Mouse (Mus musculus) heart, embryonic 13.5 days (tissue): Measurements from ENCODE around the gene Traf2. TPM values are rescaled to one million over a fixed set of nuclear protein-coding genes. Genes with fewer than 3 reads are reported as not detected.

ENCODE experiments used
- ATAC-seq: fragments of 200-750 bp; cut with Nextera tagmentation; 2 replicates; pipeline ENCODE4 v1.8.0; 2017; ENCODE audit warnings: moderate TSS enrichment; ENCODE audit not compliant: insufficient number of reproducible peaks, low FRiP score, low TSS enrichment; ENCODE audit errors: extremely low read depth
- H3K27ac ChIP-seq: fragments of 300-500 bp; sonication (generic); replicated peaks from 2 replicates; pipeline ENCODE4 v1.5.1; 2015; ENCODE audit warnings: moderate library complexity, mild to moderate bottlenecking, inconsistent platforms
- H3K27me3 ChIP-seq: fragments of 300-500 bp; sonication (generic); replicated peaks from 2 replicates; pipeline ENCODE4 v1.6.1; 2015; ENCODE audit warnings: mild to moderate bottlenecking, inconsistent platforms
- H3K36me3 ChIP-seq: fragments of 300-500 bp; sonication (generic); 2 replicates; pipeline ENCODE4 v1.6.1; 2015; ENCODE audit warnings: mild to moderate bottlenecking, inconsistent platforms
- H3K4me1 ChIP-seq: fragments of 300-500 bp; sonication (generic); 2 replicates; pipeline ENCODE4 v1.6.1; 2015; ENCODE audit warnings: inconsistent platforms
- H3K4me2 ChIP-seq: fragments of 300-500 bp; sonication (generic); 2 replicates; pipeline ENCODE4 v1.6.1; 2015; ENCODE audit warnings: inconsistent platforms, mild to moderate bottlenecking, moderate library complexity
- H3K4me3 ChIP-seq: fragments of 300-500 bp; sonication (generic); 2 replicates; pipeline ENCODE4 v1.5.1; 2015; ENCODE audit warnings: moderate library complexity, mild to moderate bottlenecking, inconsistent platforms
- H3K9ac ChIP-seq: fragments of 300-500 bp; sonication (generic); 2 replicates; pipeline ENCODE4 v1.6.1; 2015; ENCODE audit warnings: inconsistent platforms, mild to moderate bottlenecking, moderate library complexity
- H3K9me3 ChIP-seq: fragments of 300-500 bp; sonication (generic); 2 replicates; pipeline ENCODE4 v1.6.1; 2016; ENCODE audit warnings: inconsistent platforms
- WGBS: fragments of 180-500 bp; shearing (Covaris S2); methylation state at CpG from one replicate; pipeline ENCODE4 v1.1.7; 2015; ENCODE audit warnings: mixed read lengths; 5-methylcytosine and 5-hydroxymethylcytosine counted together
- polyA plus RNA-seq: library from polyadenylated mRNA; unstranded; fragments of >200 nt; fragmentation: Nextera tagmentation; extraction: Ambion mirVana; gene quantifications from 2 replicates; pipeline ENCODE4 v1.2.1, GENCODE M21; 2015

Gene Traf2
- polyA plus RNA-seq: 21.0 and 22.9 TPM in 2 replicates

DNA sequence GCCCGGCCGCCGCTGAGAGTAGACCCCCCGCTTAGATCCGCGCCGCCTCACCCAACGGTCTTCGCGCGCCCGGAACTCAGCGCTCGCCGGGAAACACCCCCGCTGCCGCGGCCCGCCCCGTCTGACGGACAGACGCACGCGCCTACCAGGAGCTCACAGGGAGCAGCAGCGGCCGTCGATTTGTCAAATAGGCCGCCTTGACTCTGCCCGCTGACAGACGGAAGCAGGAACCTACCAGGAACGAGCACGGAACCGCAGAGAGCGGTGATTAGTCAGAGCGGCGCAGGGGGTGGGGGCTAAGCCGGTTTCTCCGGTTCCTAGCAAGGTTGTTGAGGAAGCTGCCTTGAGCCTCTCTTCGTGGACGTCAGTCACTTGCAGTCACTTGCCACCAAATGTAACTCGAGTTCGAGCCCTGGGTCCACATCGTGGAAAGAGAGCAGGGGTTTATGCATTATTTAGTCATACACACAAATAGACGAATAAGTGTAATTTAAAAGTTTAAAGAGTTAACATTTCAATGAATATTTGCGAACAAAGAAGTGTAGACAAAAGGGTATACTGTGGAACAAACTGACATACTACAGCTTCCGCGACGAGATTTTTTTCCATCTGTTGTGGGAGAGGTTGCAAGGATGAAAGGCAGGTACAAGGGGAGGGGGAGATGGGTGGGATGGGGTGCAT, at the start of gene Traf2:
TSS of gene Traf2 (minus strand) at position 130 of the 681 bp plus-strand sequence.
- peak; percentile 99 for ATAC-seq
- WGBS: 3% methylated on average over 46 of the region's 48 CpGs
- H3K27me3 ChIP-seq: no peaks in the 10 kb centered on the region; the same call in 1 of the 2 replicates
- peak within 1 kb of the TSS; percentile 88 for H3K4me2 ChIP-seq
- H3K36me3 ChIP-seq: peaks cover 10% of the 10 kb centered on the region; the same call in 1 of the 2 replicates
- peak within 1 kb of the TSS; percentile 79 for H3K27ac ChIP-seq
- no peaks in the 10 kb centered on the region for H3K9me3 ChIP-seq
- peak within 1 kb of the TSS; percentile 93 for H3K9ac ChIP-seq
- H3K4me1 ChIP-seq: peaks cover 19% of the 10 kb centered on the region
- H3K4me3 ChIP-seq: peak within 1 kb of the TSS; percentile 84

DNA sequence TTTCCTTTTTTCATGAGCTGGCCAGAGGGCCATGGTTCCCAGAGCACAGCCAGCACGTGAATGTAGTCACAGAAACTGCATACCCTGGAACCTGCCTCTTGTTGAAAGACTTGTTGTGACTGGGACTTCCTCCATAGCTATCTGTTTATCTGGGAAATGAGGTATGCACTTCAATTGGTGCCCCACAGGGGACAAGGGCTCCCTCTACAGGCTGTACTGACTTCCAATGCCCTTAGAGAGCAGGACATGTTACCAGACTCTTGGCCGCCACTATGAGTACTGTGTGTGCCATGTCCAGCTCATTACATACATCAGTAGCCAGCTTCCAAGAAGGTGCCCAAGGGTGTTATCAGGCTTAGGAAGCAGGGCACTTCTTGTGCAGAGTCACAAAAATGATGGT, 45.1 kb upstream of the Traf2 start:
- ATAC-seq: no peak
- no peak overlapping the region for H3K4me2 ChIP-seq
- peaks cover 96% of the 10 kb centered on the region for H3K36me3 ChIP-seq
- H3K27me3 ChIP-seq: no peaks in the 10 kb centered on the region
- no peaks in the 10 kb centered on the region for H3K9me3 ChIP-seq
- no peak overlapping the region for H3K4me3 ChIP-seq
- H3K9ac ChIP-seq: no peak overlapping the region
- H3K4me1 ChIP-seq: peaks cover 6% of the 10 kb centered on the region
- no peak overlapping the region for H3K27ac ChIP-seq
- WGBS: 92% methylated on average over 2 of the region's 2 CpGs

DNA sequence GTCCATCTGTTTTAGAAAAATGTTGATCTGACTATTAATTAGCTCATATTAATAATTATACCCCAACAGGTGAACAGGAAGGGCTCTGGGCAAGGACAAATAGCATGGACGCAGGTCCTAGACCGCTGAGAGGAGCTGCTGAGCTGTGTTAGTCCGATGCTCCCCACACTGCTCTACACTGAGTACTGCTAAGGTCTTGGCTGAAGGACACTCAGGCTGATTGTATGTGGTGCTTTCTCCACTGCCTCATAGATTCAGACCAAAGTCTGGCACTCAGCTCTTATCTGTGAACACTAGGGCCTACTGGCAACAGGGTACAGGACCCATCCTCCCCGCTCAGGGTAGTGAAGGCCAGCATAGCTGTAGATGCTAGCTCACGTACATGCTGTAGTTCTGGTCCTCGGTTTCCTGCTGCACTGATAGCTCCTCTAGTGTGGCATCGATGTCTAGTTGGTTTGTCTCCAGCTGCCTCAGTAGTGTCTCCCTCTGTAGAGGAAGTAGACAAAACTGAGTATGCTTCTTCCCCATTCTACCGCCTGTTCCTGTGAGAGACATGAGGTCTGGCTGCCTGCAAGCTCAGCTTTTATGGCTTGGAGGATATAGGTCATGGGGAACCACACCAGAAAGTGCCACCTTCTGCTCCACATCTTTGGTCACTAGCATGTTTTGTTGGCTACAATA, 41.6 kb upstream of the Traf2 start:
- H3K27ac ChIP-seq: no peak overlapping the region; the same call in 1 of the 2 replicates

DNA sequence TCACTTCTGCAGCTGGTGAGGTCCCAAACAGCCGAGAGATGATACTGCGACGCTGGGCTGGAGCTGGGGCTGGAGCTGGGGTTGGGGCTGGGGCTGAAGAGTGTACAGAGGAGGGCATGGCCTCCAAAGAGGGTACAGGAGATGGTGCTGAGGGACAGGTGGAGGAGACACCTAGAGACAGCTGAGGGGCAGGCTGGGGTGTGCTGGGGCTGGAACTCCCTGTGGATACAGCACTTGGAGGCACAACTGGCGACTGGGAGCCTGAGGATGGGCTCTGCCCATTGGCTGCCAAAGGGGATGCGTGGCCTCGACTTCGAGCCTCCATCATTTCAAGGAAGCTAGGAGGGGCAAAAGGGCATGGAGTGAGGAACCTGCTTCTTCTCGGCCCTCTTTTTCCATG, 40.5 kb upstream of the Traf2 start:
- 79% methylated on average over 8 of the region's 8 CpGs for WGBS
- peaks cover 96% of the 10 kb centered on the region for H3K36me3 ChIP-seq
- H3K9ac ChIP-seq: no peak overlapping the region; the same call in 1 of the 2 replicates

More for the DNA sequence above, 41.6 kb upstream of the Traf2 start:
- Histone ChIP-seq H3K4me1 (peaks cover 8% of the 10 kb centered on the region), H3K9ac (no peak overlapping the region), H3K36me3 (peaks cover 100% of the 10 kb centered on the region), H3K9me3 (no peaks in the 10 kb centered on the region), H3K4me2 (no peak overlapping the region), H3K4me3 (no peak overlapping the region), H3K27me3 (no peaks in the 10 kb centered on the region)
- ATAC-seq: no peak
- WGBS: 87% methylated on average over 8 of the region's 8 CpGs

DNA sequence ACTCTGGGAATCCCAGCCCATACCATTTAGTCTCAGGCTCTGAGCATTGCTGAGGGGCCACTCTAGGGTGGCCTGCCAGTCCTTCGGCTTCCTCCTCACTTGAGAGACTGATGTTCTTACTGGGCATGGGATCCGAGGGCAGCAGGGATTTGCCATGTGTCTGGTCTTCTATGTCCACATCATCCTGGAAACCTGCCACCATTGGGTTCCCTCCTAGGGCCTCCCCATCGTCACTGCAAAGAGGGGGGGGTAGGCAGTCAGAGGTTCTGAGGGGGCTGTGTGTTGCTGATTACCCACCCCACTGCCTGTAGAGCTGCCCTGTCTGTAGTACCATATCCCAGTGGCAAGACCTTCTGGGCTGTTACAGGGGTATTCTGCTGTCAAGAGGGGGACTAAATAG, 38.9 kb upstream of the Traf2 start:
- Histone ChIP-seq H3K36me3 (peaks cover 79% of the 10 kb centered on the region), H3K9ac (no peak overlapping the region), H3K4me3 (no peak overlapping the region), H3K27ac (no peak overlapping the region), H3K27me3 (peaks cover 8% of the 10 kb centered on the region), H3K9me3 (no peaks in the 10 kb centered on the region), H3K4me2 (no peak overlapping the region), H3K4me1 (peaks cover 34% of the 10 kb centered on the region)
- WGBS: 77% methylated on average over 3 of the region's 3 CpGs
- ATAC-seq: no peak

More for the DNA sequence above, 40.5 kb upstream of the Traf2 start:
- Histone ChIP-seq H3K27ac (no peak overlapping the region), H3K4me3 (no peak overlapping the region), H3K4me1 (peaks cover 18% of the 10 kb centered on the region), H3K27me3 (no peaks in the 10 kb centered on the region), H3K4me2 (no peak overlapping the region), H3K9me3 (no peaks in the 10 kb centered on the region)
- ATAC-seq: no peak

DNA sequence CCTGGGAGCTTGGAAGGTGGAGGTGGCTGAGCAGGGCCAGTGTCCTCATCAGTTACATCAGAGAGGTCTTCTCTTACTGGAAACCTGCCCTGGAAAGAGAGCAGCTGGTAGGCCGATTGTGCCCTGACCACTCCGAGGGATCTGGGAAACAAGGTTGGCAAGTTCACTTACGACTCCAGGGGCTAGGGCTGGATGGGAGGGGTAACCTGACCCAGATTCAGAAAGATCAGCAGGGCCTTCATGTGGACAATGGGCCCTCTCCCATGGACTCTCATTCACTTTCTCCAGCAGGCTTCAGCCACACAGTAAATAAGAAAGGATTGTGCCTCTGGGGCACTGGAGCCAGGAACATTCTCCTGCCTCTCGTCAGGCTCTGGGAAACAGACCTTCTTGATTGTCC, 38.1 kb upstream of the Traf2 start:
- no peak for ATAC-seq
- peaks cover 72% of the 10 kb centered on the region for H3K36me3 ChIP-seq
- H3K4me1 ChIP-seq: peaks cover 36% of the 10 kb centered on the region
- no peak overlapping the region for H3K4me3 ChIP-seq
- no peak overlapping the region for H3K9ac ChIP-seq
- peaks cover 15% of the 10 kb centered on the region for H3K27me3 ChIP-seq
- no peak overlapping the region for H3K4me2 ChIP-seq
- no peak overlapping the region for H3K27ac ChIP-seq
- 85% methylated on average over 4 of the region's 4 CpGs for WGBS
- H3K9me3 ChIP-seq: no peaks in the 10 kb centered on the region

DNA sequence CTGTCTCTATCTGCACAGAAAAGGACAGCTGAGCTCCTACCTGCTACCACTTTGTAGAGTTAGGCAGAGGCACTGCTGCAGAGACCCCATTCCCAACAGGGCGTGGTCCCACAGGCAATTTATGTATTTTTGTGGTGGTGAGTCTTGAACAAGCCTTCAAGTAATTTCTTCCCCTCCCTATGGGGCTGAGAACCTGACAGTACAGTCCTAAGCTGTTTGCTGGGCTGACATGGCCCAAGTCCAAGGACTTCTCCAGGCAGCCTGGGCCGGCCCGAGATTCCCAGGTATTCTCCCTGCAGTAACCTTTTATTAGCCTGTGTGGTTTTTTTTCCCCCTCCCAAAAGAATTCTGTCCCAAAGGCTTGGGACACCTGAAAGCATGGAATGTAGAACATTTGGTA, 37.4 kb upstream of the Traf2 start:
- H3K27me3 ChIP-seq: peaks cover 23% of the 10 kb centered on the region
- H3K4me3 ChIP-seq: no peak overlapping the region
- H3K9ac ChIP-seq: no peak overlapping the region
- no peak overlapping the region for H3K27ac ChIP-seq
- H3K36me3 ChIP-seq: peaks cover 65% of the 10 kb centered on the region
- no peak for ATAC-seq
- no peak overlapping the region for H3K4me2 ChIP-seq
- WGBS: 89% methylated on average over 3 of the region's 3 CpGs
- no peaks in the 10 kb centered on the region for H3K9me3 ChIP-seq
- H3K4me1 ChIP-seq: peaks cover 43% of the 10 kb centered on the region

DNA sequence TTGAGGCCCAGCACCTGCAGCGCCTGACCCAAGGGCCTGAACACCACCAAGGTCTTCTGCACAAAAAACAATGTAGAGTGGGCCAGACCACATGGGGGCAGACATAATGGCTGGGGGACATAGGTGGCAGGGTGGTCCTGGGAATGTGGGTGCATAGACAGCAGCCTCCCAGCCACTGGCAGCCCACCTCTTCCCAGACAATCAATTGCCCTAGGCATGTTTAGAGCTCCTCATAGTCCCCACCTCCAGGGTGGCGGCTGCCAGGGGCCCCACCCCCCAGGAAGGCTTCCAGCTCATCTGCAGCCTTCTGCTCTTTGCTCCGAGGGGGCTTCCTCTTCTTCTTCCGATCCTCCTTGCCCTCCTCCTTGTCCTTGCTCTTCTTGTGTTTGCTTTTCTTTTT, 36.8 kb upstream of the Traf2 start:
- Histone ChIP-seq H3K36me3 (peaks cover 59% of the 10 kb centered on the region), H3K4me1 (peaks cover 49% of the 10 kb centered on the region), H3K4me3 (no peak overlapping the region), H3K27me3 (peaks cover 28% of the 10 kb centered on the region), H3K27ac (no peak overlapping the region), H3K9ac (no peak overlapping the region; the same call in 1 of the 2 replicates), H3K9me3 (no peaks in the 10 kb centered on the region), H3K4me2 (no peak overlapping the region)
- 56% methylated on average over 4 of the region's 4 CpGs for WGBS
- no peak for ATAC-seq

DNA sequence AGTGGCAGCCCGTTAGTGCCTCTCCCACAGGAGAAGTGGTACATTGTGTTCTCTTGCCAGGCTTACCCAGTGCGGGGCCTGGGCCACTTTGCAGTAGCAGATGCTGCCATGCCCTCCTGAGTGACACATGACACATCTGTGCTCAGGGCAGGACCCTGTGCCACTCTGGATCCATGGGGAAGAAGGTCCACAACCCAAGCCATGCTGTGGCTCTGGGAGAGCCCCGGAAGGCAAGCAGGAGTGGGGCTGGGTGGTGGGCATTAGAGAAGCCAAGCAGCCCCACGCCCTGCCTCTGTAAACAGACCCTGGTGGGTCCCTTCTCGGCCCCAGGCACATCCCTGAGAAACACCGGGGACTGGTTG, 36.4 kb upstream of the Traf2 start:
- 85% methylated on average over 6 of the region's 6 CpGs for WGBS
- ATAC-seq: no peak
- peak overlapping the region; percentile 58; the same call in 1 of the 2 replicates for H3K9ac ChIP-seq
- H3K36me3 ChIP-seq: peaks cover 54% of the 10 kb centered on the region
- H3K9me3 ChIP-seq: no peaks in the 10 kb centered on the region
- no peak overlapping the region for H3K27ac ChIP-seq
- H3K4me3 ChIP-seq: no peak overlapping the region
- H3K4me1 ChIP-seq: peaks cover 54% of the 10 kb centered on the region
- H3K27me3 ChIP-seq: peaks cover 33% of the 10 kb centered on the region
- H3K4me2 ChIP-seq: no peak overlapping the region

DNA sequence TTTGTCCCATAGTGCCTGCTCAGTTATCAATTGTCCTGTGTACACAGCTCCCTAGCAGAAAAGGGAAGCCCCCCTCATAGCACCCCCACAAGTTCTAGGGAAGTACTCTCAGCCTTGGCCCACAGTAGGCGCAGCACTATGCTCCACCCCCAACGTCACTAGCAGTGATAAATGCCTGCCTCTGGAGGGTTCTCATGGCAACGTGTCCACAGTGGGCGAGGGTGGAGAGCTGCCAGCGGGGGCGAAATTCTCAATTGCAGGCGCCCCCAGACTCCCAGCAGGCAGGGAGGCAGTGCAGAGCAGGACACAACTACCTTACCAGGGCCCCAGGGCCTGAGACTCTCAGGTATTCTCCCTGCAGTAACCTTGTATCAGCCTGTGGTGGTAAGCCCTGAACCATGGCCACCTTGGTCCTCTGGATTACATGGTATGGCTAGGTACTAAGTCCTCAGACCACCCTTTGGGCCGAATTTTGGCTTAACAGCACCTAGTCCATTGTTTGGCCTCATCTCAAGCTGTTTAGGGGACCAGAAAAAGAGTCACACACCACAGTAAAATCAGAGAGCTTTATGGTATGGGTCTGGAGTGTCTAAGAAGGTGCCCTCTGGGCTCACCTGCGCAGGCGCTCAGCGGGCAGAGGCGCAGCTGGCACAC, 35.9 kb upstream of the Traf2 start:
- no peak for ATAC-seq
- peaks cover 49% of the 10 kb centered on the region for H3K36me3 ChIP-seq
- no peak overlapping the region for H3K4me3 ChIP-seq
- peaks cover 59% of the 10 kb centered on the region for H3K4me1 ChIP-seq
- no peak overlapping the region for H3K27ac ChIP-seq
- H3K9me3 ChIP-seq: no peaks in the 10 kb centered on the region
- peaks cover 38% of the 10 kb centered on the region for H3K27me3 ChIP-seq
- peak overlapping the region; percentile 58 for H3K9ac ChIP-seq
- 50% methylated on average over 12 of the region's 12 CpGs for WGBS
- peak overlapping the region; percentile 78; the same call in 1 of the 2 replicates for H3K4me2 ChIP-seq

DNA sequence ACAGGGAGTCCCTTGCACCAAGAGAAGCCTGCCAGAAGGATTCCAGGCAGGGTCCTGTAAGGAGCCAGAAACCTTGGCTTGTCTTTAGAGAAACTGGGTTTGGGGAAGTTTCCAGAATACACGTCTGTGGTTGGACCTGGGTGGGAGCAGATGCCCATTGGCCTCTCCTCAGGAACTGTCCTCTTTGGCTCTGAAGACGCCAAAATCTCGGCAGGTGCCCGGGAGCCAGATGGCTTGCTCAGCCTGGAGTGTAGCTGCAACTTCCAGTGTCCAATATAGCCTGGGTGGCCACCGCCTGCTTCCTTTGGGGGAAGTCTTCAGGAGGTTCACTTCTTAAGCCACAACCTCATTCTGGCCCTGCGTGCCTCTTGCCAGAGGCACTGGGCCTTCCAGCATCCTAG, 35.2 kb upstream of the Traf2 start:
- peaks cover 60% of the 10 kb centered on the region for H3K4me1 ChIP-seq
- peak overlapping the region; percentile 50; the same call in 1 of the 2 replicates for H3K4me3 ChIP-seq

More for the DNA sequence above, 35.2 kb upstream of the Traf2 start:
- ATAC-seq: no peak
- peak overlapping the region; percentile 78 for H3K4me2 ChIP-seq
- WGBS: 32% methylated on average over 6 of the region's 6 CpGs
- H3K36me3 ChIP-seq: peaks cover 42% of the 10 kb centered on the region
- H3K9me3 ChIP-seq: no peaks in the 10 kb centered on the region
- H3K9ac ChIP-seq: peak overlapping the region; percentile 58
- H3K27ac ChIP-seq: no peak overlapping the region
- peaks cover 45% of the 10 kb centered on the region for H3K27me3 ChIP-seq
